Mouse (Mus musculus): ENCODE data around the gene Amdhd2.

Amdhd2 gene

DNA sequence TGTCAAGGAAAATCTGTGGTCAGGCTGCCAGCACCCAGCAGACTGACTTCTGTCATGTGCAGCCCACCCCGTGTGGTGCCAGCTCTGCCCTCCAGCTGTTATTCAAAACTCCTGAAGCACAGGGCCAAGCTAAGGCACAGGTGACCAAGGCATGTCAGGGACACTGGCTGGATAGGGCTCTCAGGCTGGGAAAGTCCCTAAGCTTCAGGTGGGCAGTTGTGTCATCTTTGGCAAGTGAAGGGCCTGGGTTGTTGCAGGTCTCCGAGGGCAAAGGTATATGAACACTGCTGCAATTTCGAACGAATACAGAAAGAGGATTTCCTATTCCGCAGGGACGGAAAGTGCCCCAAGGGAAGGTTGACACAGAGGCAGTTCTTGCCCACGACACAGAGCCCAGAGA lies 41.3 kb upstream of the Amdhd2 start:
- TF ChIP-seq GATA4 (IDR thresholded peaks at IDR 0.05; ENCODE audit: insufficient replicate concordance, low read length): no peak

DNA sequence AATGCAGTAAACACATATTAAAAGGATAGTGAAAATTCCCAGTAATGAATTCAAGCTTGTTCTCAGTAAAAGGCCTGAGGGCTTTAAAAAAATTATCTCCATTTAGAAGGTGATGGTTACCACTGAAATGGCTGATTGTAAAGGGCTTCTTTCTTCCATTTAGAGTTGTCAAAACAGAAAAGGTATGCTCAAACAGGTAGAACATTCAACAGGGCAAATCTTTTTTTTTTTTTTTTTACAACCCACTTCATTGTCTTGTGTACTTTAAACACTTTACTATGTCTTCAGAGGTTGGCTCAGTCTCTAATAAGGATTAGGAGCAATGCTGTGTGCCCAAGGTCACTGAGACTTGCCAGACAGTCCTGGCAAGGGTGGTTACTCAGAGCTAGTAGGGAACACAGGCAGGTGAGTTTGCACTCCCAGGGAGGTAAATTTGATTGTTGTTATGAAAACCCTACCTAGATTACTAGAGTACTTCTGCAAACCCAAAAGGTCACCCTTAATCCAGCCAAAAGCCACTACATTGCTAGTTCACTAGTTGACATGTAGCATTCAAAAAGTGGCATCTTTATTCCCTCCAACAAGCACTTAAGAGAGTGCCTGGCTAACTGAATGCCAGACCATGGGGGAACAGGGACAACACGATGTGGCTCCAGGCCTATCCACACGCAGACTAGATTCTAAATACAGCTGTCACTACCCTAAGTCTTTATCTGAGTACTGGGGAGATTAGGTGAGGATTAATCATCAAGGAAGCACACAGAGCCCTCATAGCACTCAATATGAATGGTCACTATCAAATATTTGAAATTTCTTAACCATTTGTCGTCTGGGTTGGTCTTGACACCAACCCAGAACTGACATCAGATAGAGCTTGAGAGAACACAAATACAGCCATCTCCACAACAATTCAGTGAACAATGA lies 40.3 kb upstream of the Amdhd2 start:
- no peak for TF ChIP-seq GATA4 (IDR thresholded peaks at IDR 0.05; ENCODE audit: insufficient replicate concordance, low read length)

DNA sequence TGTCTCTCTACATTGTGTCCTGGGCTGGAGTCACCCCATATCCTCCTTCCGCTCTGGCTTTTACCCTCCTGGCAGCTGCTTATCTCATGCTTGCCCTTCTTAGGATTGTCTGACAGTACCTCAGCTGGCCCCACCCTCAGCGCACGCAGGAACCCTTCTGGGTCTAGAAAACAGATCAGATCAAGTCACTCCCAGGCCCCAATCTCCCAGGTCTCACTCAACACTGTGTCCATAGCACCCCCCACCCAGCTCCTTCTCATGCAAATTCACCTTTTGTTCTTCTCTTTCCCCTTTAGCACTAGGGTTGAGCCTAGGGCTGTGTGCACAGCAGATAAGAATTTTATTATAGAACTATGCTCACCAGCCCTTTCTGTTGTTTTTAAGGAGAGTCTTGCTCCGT lies 39.5 kb upstream of the Amdhd2 start:
- no peak for TF ChIP-seq GATA4 (IDR thresholded peaks at IDR 0.05; ENCODE audit: insufficient replicate concordance, low read length)

DNA sequence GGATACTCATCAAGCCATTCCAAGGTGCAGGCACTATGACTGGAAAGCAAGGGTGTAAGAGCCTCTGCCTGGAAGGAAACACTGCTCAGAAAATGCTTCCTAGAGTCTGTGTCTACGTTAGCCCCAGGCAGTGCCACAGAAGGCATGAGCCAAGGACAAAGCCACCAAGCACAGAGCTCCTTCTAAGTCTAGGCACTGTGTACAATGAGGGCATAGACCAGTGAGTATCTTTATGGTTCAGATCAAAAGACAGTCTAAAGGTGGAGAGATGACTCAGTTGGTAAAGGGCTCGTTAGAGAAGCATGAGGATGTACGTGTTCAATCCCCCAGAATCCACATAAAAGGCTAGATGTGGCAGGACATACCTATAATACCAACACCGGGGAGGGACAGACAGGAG lies 37.5 kb upstream of the Amdhd2 start:
- no peak for TF ChIP-seq GATA4 (IDR thresholded peaks at IDR 0.05; ENCODE audit: insufficient replicate concordance, low read length)

DNA sequence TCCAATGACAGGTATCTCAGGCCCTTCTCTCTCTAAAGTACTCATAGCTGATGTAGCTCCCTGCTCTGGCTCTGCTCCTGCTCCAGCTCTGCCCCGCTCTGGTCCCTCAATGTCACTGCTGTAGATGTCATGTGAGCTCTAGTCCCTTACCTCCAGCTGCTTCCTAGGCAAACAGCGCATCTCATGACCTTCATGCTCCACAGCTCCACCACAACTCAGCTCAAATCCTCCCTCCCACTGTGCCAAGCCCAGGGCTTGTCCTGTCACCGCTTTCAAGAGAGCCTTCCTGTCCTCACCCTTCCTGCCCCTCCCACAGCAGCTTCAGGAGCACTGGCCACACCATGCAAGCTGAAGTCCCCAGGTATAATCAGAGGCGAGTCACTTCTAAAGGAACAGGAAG lies 36.2 kb upstream of the Amdhd2 start:
- TF ChIP-seq GATA4 (IDR thresholded peaks at IDR 0.05; ENCODE audit: insufficient replicate concordance, low read length): no peak

DNA sequence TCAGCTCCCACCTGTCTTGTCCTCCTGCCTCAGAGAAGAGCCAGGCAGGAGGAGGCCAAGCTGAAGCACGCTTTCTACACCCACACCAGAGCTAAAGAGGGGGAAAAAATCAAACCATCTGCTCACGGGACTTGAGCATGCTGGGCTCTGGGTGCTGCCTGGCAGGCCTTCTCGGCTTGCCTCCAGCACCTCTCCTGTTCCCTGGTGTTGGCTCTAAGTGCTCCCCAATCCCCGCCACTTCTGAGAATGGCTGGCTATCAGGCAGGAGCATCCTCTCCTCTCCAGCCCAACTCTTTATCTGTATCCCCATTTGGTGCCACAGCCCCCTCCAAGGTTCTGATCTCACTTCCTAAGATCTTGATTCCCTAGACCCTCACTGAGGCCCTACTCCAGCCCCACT lies 35.7 kb upstream of the Amdhd2 start:
- no peak for TF ChIP-seq GATA4 (IDR thresholded peaks at IDR 0.05; ENCODE audit: insufficient replicate concordance, low read length)

DNA sequence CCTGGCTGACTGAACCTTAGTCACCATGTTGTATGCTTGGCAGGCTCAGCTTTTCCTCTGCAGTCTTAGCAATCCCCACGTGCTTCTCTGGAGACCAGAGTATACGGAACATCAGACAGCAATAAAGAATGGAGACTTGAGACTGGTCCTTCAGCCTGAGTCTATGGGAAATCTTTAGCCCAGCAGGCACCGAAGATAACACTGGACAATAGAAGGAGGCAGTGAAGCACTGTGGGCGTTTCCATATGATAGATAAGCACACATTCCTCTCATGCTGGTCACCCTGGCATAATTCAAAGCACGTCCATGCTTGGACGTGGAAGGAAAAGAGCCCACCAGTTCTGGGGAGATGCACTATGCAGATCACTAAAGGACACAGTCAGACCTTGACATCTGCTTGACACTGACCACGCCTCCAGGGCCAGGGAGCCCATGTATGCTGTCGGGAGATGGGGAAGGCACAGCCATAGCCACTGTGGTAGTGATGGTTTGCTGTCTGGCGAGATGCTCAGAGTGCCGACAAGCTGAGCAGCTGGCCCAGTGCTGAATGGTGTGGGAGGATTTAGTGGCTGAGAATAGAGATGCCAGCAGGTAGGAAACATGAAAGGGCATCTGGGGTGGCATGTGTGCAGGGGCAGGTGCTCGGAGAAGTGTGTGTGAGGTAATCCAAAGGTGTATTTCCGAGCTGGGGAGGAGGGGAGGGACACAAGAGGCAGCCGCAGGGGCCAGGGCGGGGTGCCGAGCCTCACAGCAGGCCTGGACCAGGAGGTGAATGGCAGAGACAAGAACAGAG lies 33.7 kb upstream of the Amdhd2 start:
- TF ChIP-seq GATA4 (IDR thresholded peaks at IDR 0.05; ENCODE audit: insufficient replicate concordance, low read length): no peak

DNA sequence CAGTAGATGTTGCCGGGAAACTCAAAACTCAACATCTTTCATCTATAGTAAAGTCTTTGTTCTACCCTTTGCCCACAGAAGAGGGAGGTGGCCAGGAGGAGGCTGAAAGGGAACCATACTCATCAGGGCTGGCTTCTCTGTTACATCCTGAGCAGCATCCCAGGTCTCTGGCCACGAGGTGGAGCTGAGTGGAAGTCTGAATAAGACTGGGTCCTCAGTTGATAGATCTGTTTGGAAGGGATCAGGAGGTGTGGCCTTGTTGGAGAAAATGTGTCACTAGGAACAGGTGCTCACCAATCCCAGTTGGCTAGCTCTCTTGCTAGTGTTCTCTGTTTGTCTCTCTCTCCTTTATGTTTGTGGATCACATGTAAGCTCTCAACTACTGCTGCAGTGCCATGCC lies 31.8 kb upstream of the Amdhd2 start:
- TF ChIP-seq GATA4 (IDR thresholded peaks at IDR 0.05; ENCODE audit: insufficient replicate concordance, low read length): no peak

DNA sequence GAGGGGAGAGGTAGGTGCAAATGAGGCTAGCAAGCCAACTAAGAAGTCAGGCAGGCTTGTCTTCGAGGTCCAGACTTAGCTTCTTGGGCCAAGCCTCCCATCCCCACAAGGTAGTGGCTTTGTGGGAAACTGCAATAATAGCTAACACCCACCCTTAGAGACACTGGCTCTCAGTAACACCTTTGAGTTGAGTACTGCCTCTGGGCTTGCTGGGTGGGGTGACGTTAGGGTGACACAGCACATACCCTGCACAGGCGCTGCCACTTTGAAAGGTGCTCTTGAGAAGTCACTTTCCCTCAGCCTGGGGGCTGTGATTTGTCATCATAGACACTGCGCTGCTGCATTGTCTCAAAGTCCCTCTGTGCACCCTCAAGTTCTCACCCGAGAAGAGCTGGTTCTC lies 30.2 kb upstream of the Amdhd2 start:
- TF ChIP-seq GATA4 (IDR thresholded peaks at IDR 0.05; ENCODE audit: insufficient replicate concordance, low read length): no peak

DNA sequence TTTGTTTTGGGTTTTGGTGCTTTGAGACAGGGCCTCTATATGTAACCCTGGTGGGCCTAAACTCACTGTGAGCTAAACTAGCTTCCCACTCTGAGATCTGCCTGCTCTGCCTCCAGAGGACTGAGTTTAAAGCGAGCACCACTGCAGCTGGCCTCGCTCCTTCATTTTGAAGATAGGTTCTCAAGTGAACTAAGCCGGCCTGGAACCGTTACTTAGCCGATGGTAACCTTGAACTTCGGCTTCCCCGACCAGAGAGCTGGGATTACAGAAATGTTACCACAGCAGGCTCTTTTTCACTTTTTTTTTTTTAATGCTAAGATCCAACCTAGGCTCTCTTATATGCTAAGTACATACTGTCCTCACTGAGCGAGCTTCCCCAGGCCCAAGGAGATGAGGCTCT lies 29.7 kb upstream of the Amdhd2 start:
- TF ChIP-seq GATA4 (IDR thresholded peaks at IDR 0.05; ENCODE audit: insufficient replicate concordance, low read length): no peak

DNA sequence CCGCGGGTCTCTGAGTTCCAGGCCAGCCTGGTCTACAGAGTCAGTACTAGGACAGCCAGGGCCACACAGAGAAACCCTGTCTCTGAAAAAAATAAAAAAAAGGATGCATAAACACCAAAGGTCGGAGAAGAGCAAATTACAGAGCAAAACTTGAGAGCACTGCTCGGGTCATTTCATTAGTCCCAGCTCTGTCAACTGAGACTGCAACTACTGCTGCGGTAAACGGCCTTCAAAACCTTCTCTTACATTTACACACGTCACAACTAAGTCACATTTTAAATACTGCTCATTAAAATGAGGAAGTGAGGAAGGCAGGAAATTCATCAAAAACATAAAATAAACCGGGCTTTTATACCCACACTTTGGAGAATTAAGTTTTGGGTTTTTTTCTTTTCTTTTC lies 29.3 kb upstream of the Amdhd2 start:
- no peak for TF ChIP-seq GATA4 (IDR thresholded peaks at IDR 0.05; ENCODE audit: insufficient replicate concordance, low read length)

DNA sequence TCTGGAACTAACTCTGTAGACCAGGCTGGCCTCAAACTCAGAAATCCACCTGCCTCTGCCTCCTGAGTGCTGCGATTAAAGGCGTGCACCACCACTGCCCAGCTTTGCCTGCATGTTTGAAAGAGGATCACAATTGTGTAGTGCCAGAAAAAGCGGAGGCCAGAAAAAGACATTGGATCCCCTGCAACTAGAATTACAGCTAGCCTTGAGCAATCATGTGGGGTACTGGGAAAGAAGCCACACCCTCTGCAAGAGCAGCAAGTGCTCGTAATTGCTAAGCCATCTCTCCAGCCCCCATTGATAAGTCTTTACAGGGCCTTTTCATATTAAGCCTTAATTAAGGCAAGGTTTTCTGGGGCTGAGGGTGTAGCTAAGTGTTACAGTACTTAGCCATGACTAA lies 27.9 kb upstream of the Amdhd2 start:
- TF ChIP-seq GATA4 (IDR thresholded peaks at IDR 0.05; ENCODE audit: insufficient replicate concordance, low read length): no peak

DNA sequence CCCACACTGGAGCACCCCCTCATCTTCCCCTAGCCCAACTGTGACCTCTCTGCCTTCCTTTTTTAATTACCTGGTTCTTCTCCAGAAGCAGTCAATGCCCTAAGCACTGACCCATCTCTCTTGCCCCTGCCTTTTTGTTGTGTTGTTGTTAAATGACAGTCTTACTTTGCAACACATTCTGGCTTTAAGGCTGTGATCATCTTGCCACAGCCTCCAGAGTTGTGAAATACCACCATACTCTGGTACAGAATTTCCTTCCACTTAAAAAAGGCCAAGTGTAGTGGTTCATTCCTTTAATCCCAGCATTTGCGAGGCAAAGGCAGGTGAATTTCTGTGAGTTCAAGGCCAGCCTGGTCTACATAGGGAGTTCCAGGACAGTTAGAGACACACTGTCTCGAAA lies 27.4 kb upstream of the Amdhd2 start:
- no peak for TF ChIP-seq GATA4 (IDR thresholded peaks at IDR 0.05; ENCODE audit: insufficient replicate concordance, low read length)

DNA sequence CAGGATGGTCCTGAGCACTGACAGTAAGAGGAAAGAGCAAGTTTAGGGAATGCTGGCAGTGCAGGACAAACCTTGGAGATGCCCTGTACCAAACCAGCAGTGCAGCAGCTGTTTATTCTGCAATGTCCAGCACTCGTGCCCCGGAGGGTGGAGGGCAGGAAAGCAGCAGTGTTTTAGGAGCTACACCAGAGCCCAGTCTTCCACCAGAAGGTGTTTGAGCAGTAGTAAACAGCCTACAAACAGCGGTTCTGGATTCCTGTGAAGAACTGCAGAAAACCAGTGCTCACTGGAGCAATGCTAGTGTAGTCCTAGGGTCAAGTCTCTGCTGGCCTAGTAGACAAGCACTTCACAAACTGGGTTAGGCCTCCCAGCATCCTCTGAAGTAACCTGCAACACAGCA lies 10.7 kb upstream of the Amdhd2 start:
- no peak for TF ChIP-seq GATA4 (IDR thresholded peaks at IDR 0.05; ENCODE audit: insufficient replicate concordance, low read length)

DNA sequence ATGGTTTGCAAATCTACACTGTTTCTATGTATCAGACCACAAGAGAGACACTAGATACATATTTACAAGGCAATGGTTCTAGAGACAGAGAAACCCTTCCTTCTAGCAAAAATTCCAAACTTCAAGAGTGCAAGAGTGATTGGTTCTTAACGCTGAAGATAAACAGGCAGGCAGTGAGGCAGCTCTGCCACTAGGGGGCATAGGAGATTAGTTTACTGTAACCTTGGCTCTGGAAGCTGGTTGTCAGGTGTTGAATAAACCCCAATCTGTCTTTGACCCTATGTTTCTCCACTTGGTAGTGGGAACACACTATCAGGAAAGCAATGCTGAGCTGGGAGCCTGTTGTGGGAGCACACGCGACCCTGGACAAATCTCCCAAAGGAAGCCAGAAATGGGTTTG lies 9.9 kb upstream of the Amdhd2 start:
- TF ChIP-seq GATA4 (IDR thresholded peaks at IDR 0.05; ENCODE audit: insufficient replicate concordance, low read length): no peak

DNA sequence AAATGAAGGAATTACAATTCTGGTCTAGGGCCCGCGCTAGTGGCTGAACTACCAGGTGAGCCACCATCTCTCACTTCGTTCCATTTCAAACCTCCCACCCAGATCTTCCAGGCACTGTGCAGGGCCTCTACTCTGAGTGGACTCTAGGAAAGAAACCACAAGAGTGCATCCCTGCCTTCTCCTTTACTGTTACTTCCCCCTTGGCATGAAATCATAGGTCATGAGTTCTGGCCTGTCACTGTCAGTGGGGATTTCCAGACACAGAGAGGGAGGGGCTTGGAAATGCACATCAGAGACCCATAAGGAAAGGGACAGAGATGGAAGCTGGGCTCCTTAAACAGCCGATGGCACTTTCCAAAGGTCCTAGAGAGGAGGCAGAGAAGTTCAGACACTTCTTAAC lies 8.2 kb upstream of the Amdhd2 start:
- no peak for TF ChIP-seq GATA4 (IDR thresholded peaks at IDR 0.05; ENCODE audit: insufficient replicate concordance, low read length)
